Mouse (Mus musculus) liver, embryonic 14.5 days (tissue): Measurements from ENCODE around the gene Fitm1. TPM values are rescaled to one million over a fixed set of nuclear protein-coding genes. Genes with fewer than 3 reads are reported as not detected.

Experiments
- ATAC-seq: fragments of 200-750 bp; cut with Nextera tagmentation; 2 replicates; pipeline ENCODE4 v1.8.0; 2017; ENCODE audit warnings: moderate number of reproducible peaks, mild to moderate bottlenecking, moderate library complexity; ENCODE audit not compliant: insufficient read depth
- DNase-seq, 3 experiments: peaks; one replicate each; pipeline ENCODE4 v3.0.0-alpha.2; 2012 to 2013; ENCODE audit warnings: low read depth in 3 of 3, low spot score in 3 of 3
- H3K27ac ChIP-seq: fragments of 300-500 bp; sonication (generic); 2 replicates; pipeline ENCODE4 v1.5.1; 2014; ENCODE audit warnings: moderate library complexity, mild to moderate bottlenecking, control low read depth, inconsistent platforms
- H3K27me3 ChIP-seq: fragments of 300-500 bp; sonication (generic); 2 replicates; pipeline ENCODE4 v1.6.1; 2014; ENCODE audit warnings: mild to moderate bottlenecking, low read length, moderate library complexity; ENCODE audit not compliant: control insufficient read depth, insufficient read depth
- H3K36me3 ChIP-seq: fragments of 300-500 bp; sonication (generic); replicated peaks from 2 replicates; pipeline ENCODE4 v1.6.1; 2014; ENCODE audit warnings: low read depth; ENCODE audit not compliant: control insufficient read depth, insufficient read depth
- H3K4me1 ChIP-seq, 2 experiments: fragments of 200-500 bp in 1 of 2; fragments of 300-500 bp in 1 of 2; sonication (generic) in 1 of 2; replicated peaks; 2 replicates each; pipeline ENCODE4 v1.6.1; 2012 to 2014; ENCODE audit warnings: antibody characterized with exemption in 1 of 2, inconsistent platforms in 1 of 2, low read length in 1 of 2; ENCODE audit not compliant: control insufficient read depth in 2 of 2, insufficient read depth in 2 of 2
- H3K4me2 ChIP-seq: fragments of 300-500 bp; sonication (generic); 2 replicates; pipeline ENCODE4 v1.6.1; 2014; ENCODE audit warnings: low read depth, mild to moderate bottlenecking, control low read depth, moderate library complexity
- H3K4me3 ChIP-seq, 2 experiments: fragments of 200-500 bp in 1 of 2; fragments of 300-500 bp in 1 of 2; sonication (generic) in 1 of 2; 2 replicates each; pipeline ENCODE4 v1.5.1; 2012 to 2014; ENCODE audit warnings: low read depth in 2 of 2, low read length in 2 of 2, mild to moderate bottlenecking in 2 of 2, control low read depth in 1 of 2, inconsistent platforms in 1 of 2, moderate library complexity in 1 of 2; ENCODE audit not compliant: insufficient read depth in 1 of 2
- H3K9ac ChIP-seq: fragments of 300-500 bp; sonication (generic); replicated peaks from 2 replicates; pipeline ENCODE4 v1.6.1; 2014; ENCODE audit warnings: mild to moderate bottlenecking, control low read depth, moderate library complexity
- H3K9me3 ChIP-seq: fragments of 300-500 bp; sonication (generic); 2 replicates; pipeline ENCODE4 v1.6.1; 2016; ENCODE audit warnings: low read length, mixed read lengths; ENCODE audit not compliant: control insufficient read depth
- CTCF ChIP-seq: IDR thresholded peaks from 2 replicates; pipeline ENCODE4 v1.5.1; 2016; ENCODE audit warnings: antibody characterized with exemption, low read depth, control low read depth
- EP300 ChIP-seq: IDR thresholded peaks from 2 replicates; pipeline ENCODE4 v1.6.1; 2016; ENCODE audit warnings: antibody characterized with exemption, low read depth
- WGBS: fragments of 180-500 bp; shearing (Covaris S2); extraction: QIAGEN DNeasy Blood & Tissue Kit; methylation state at CpG from one replicate; pipeline ENCODE4 v1.1.7; 2014; ENCODE audit not compliant: insufficient replicate concordance; 5-methylcytosine and 5-hydroxymethylcytosine counted together
- polyA plus RNA-seq, 2 experiments: library from polyadenylated mRNA; depleted of rRNA in 1 of 2; stranded (reverse) in 1 of 2; unstranded in 1 of 2; fragments of >200 nt; fragmentation: Nextera tagmentation in 1 of 2; extraction: Ambion mirVana in 1 of 2; gene quantifications; 2 replicates each; pipeline versions ENCODE4 v1.2.1 to v1.2.3; 2012 to 2014

The Fitm1 gene
- polyA plus RNA-seq, 2 experiments: 0.19 to 0.37 TPM

DNA sequence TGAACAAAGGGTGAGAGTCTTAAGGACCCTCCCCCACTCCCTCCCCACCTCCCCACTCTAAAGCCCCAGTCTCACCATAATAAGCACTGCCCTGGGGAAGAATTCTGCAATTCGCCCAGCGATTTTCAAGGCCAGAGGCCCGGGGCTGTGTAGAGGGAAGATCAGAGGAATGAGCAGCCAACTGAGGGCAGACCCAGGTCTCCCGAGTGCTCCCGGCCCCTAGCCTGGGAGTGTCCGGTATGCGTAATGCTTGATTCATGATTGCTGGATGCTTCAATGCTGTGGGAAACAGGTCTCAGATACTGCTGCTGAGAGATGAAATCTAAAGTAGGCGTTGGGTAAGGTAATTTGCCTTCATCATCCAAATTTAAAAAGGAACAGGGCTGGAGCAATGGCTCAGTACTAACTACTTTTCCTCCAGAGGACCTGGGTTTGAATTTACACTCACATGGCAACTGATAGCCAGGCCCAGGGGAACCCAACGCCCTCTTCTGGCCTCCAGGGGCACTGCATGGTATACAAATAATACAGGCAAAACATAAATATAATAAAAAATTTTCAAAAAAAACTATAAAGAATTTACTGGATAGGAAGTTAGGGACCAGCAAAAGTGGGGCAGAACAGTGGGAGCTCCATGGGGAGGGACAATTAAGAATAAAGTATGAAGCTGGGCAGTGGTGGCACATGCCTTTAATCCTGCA lies 6.7 kb downstream of the Fitm1 start:
- TF ChIP-seq EP300 (no peak), CTCF (peak; percentile 69)
- no peak for ATAC-seq
- Histone ChIP-seq H3K9ac (no peak overlapping the region), H3K27me3 (no peaks in the 10 kb centered on the region), H3K4me1 (peaks cover 29 to 41% of the 10 kb centered on the region in 2 experiments), H3K4me2 (no peak overlapping the region), H3K9me3 (no peaks in the 10 kb centered on the region), H3K4me3 (no peak overlapping the region), H3K27ac (no peak overlapping the region), H3K36me3 (peaks cover 3% of the 10 kb centered on the region)
- 73% methylated on average over 9 of the region's 9 CpGs for WGBS
- DNase-seq: no peak

DNA sequence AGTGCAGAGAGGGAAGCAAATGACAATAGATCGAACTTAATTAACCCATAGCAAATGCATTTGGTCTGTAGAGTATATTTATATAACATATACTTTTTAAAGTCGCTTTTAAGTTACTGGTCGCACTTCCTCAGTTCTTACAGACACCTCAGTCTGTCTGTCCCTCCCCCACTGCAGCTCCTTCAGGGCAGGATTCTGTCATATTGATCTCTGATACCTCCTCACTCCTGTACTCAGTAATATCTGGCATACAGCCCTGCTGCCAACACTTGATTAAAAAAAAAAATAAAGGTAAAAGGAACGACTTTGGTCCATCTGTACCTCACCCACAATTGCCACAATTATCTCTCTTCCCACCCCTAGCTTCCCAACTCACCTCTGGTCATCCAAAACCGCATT lies 8.9 kb downstream of the Fitm1 start:
- no peak for ATAC-seq
- H3K9ac ChIP-seq: peak overlapping the region; percentile 84
- 14% methylated on average over 5 of the region's 5 CpGs for WGBS

DNA sequence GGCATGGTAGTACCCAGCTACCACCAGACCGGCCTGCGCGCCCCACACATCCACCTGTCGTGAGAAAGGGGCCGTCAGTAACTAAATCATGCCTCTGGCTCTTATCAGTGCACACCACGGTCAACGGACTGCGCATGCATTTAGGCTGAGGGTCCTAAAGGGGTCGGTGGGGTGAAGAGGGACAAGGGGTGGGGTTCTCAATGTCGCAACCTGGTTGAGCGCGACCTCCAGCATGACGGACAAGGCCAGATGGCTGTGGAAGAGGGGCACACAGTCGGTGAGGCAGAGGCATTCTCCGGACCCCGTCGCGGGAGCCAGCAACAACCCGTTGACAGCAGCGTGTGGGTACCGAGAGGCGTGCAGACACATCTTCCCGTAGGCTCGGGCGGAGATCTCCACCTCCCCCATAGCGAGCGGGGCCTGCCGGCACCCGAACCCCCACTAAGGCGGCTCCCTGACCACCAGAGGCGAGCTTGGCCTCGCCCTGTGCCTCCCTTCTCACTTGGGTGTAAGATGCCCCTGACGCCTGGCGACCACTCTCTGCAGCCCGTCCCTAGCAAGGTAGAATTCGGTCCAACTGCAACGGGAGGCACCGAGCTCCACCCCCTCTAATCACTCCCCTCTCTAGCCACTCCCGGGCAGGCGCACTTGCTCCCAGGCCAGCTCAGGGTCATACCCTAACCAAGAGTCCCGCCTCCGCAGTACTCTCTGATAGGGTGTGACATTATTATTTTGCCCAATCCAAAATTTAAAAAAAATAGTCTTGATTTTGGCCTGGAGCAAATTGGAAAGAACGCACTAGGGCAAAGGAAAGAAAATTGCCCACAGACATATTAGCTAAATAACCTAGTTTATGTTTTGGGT lies 9.5 kb downstream of the Fitm1 start, which contains the start of gene Emc9:
TSS of gene Emc9 (minus strand) at position 601 of the 864 bp plus-strand sequence.
- Histone ChIP-seq H3K27me3 (no peaks in the 10 kb centered on the region), H3K4me3 (peak within 1 kb of the TSS; percentile 70 to 74), H3K9ac (peak within 1 kb of the TSS; percentile 84), H3K4me1 (peaks cover 28 to 31% of the 10 kb centered on the region in 2 experiments), H3K27ac (peak within 1 kb of the TSS; percentile 98), H3K4me2 (peak within 1 kb of the TSS; percentile 99), H3K9me3 (no peaks in the 10 kb centered on the region), H3K36me3 (peaks cover 5% of the 10 kb centered on the region)
- TF ChIP-seq EP300 (peak; percentile 2; the same call in 1 of the 2 replicates), CTCF (peak; percentile 26)
- ATAC-seq (peak; percentile 93), DNase-seq (peak; percentile 82 to 84 (median 83))
- under 1% methylated on average over 41 of the region's 43 CpGs for WGBS

More for the DNA sequence above, 8.9 kb downstream of the Fitm1 start:
- H3K27me3 ChIP-seq: no peaks in the 10 kb centered on the region
- H3K4me2 ChIP-seq: peak overlapping the region; percentile 99
- peak overlapping the region; percentile 70 to 74 for H3K4me3 ChIP-seq
- H3K9me3 ChIP-seq: no peaks in the 10 kb centered on the region
- no peak for DNase-seq
- H3K36me3 ChIP-seq: peaks cover 5% of the 10 kb centered on the region
- TF ChIP-seq CTCF (no peak), EP300 (peak; percentile 9; the same call in 1 of the 2 replicates)
- peaks cover 26 to 31% of the 10 kb centered on the region in 2 experiments for H3K4me1 ChIP-seq
- peak overlapping the region; percentile 98 for H3K27ac ChIP-seq

DNA sequence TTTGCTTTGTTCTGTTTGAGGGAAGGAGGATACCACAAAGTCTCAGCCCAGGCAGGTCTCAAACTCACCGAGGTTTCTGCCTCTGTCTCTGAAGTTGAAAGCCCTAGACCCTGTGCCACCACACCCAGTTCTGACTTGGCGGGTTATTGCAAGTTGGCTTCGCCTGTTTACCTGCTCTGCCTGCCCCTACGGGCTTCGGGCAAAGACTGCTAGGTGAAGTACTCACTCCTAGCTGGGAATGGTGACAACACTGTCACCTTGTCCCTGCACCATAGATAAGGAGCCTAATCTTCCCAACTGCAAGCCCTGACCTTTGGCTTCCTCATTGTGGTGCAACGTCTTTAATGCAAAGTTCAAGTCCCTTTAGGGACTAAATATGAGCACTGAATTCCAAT lies 10.1 kb downstream of the Fitm1 start:
- no peaks in the 10 kb centered on the region for H3K9me3 ChIP-seq
- peak overlapping the region; percentile 19 to 70 for H3K4me3 ChIP-seq
- H3K4me1 ChIP-seq: peaks cover 33 to 35% of the 10 kb centered on the region in 2 experiments
- DNase-seq: peak in 2 of 3 experiments; percentile 48 to 57
- H3K36me3 ChIP-seq: peaks cover 5% of the 10 kb centered on the region
- WGBS: 8% methylated on average over 6 of the region's 6 CpGs
- peak overlapping the region; percentile 98 for H3K27ac ChIP-seq
- no peaks in the 10 kb centered on the region for H3K27me3 ChIP-seq
- peak overlapping the region; percentile 84 for H3K9ac ChIP-seq
- H3K4me2 ChIP-seq: peak overlapping the region; percentile 99
- TF ChIP-seq EP300: 0 out of 2 replicates have a peak, but pooled peaks have one; percentile 22
- TF ChIP-seq CTCF: no peak
- peak; percentile 70 for ATAC-seq

DNA sequence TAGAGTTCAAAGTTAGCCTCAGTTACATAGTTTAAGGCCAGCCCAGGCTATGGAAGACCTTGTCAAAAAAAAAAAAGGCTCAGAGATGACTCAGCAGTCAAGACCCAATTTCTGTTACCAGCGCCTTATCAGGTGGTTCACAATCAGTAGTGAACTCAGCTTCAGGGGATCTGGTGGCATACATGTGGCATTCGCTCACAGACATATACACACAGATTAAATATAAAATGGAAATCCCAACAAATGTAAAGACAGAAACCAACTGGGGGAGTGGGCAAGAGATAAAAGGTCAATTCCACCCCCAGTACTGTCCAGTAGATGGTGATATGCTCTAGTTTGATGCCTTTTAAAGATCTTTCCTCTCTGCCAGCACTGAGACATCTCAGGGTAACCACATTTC lies 10.7 kb downstream of the Fitm1 start:
- Histone ChIP-seq H3K9ac (peak overlapping the region; percentile 84), H3K9me3 (no peaks in the 10 kb centered on the region), H3K27me3 (no peaks in the 10 kb centered on the region), H3K4me3 (no peak overlapping the region), H3K4me1 (peaks cover 33 to 35% of the 10 kb centered on the region in 2 experiments), H3K27ac (peak overlapping the region; percentile 98), H3K4me2 (peak overlapping the region; percentile 99), H3K36me3 (peaks cover 5% of the 10 kb centered on the region)
- WGBS: 17% methylated on average over 2 of the region's 2 CpGs
- TF ChIP-seq EP300 (peak; percentile 75), CTCF (peak; percentile 14; the same call in 1 of the 2 replicates)
- peak; percentile 76 to 77 (median 77) for DNase-seq
- ATAC-seq: peak; percentile 51
